Mouse (Mus musculus): ENCODE results near the gene Tcp11l1.

- TF ChIP-seq POLR2A (IDR thresholded peaks at IDR 0.05; ENCODE audit: insufficient read depth, low read depth, low read length) (no peak), EP300 (IDR thresholded peaks at IDR 0.05; ENCODE audit: insufficient read depth, low read depth, low read length) (no peak)
Measured at GRCm38 (mm10) chr2:104716279-104716678, 4.3 kb upstream of the Tcp11l1 start, which contains the start of gene Pin1rt1.
